Mouse (Mus musculus): ENCODE data around the gene Olfr26.
"Not testable (repeated sequence)": the region's sequence is repeated elsewhere in the genome, so short reads cannot be mapped to it uniquely, and the experiment has no call there.

The Olfr26 gene

DNA sequence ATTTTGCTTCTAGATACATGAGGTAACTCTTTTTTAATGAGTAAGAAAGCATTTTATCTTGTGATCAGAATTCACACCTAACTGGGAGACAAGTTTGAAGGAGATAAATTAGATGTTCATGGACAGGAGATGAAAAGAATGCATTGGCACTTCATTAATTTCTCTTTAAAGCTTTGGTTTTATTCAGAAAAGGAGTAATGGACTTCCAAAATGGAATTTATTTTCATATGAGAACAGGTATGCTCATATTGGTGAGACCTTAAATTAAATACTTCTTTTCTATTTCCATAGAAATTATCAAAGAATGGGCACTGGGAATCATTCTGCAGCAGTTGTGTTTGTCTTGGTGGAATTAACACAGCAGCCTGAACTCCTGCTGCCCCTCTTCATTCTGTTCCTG lies at the start of gene Olfr26:
TSS of gene Olfr26 (plus strand) at position 301 of the 400 bp plus-strand sequence.
- DNase-seq = no peak

DNA sequence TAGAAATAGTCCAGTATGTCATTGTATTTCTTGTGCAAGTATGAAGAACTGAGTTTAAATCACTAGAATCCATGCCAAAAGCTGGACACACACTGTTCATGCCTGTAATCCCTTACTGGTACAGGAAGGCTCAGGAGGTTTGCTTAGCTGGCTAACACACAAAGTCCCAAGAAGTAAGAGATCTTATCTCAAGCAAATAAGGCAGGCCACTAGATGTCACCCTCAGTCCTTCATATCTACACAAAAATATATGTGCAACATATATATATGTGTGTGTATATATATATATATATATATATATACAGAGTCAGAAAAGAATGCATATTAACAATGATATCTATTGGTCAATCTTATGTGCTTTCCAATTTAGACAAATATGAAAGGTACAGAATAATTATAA lies 49.2 kb upstream of the Olfr26 start:
- DNase-seq = no peak

DNA sequence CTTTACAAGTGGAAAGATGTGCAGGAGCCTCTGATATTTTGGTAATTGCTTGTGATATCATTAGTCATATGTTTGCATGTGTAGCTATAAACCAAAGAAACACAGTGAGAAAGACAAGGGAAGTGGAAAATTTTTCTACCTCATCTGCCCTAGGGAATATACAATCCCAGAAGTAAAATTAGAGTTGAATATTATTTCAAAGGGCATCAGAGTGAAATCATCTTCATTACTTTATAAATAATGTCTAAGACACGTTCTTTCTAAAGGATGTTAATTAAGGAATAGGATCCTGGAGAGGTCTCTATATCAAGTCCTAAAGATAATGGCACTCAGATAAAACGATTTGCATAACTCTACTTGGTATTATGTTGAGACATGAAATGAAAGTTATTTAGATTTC lies 40.5 kb upstream of the Olfr26 start, which contains the start of gene Olfr922:
TSS of gene Olfr922 (plus strand) at position 301 of the 400 bp plus-strand sequence.
- no peak for DNase-seq

DNA sequence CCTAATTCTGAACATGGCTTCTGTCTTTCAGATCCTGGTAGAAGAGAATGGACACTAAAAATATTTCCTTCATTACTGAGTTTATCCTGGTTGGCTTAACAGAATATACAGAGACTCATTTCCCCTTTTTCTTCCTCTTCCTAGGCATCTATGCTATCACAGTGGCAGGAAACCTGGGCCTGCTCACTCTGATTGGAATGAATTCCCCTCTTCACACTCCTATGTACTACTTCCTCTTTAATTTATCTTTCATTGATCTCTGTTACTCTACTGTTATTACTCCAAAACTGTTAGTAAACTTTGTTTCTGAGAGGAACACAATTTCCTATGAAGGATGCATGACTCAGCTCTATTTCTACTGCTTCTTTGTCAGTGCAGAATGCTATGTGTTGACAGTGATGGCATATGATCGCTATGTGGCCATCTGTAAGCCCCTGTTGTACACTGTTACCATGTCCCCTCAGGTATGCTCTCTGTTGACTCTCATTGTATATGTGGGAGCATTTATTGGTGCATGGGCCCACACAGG lies 39.3 kb upstream of the Olfr26 start:
- DNase-seq = no peak

DNA sequence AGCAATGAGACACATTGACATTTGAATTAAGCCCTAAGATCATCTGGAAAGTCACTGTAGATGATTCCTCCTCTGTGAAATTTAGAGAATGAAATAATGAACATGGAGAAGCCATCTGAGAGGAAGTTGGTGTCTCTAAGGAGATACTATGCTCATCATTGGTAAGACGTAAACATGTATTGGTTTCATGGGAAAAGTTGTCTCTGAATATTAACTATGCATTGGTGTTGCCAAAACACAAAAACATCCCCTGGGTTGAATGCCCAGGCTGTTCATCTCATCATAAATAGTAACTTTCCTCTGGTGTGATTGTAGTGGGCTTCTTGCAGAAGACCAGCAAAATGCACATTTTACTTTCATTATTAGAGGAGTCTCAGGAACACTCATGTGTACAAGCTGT lies 28.6 kb upstream of the Olfr26 start, which contains the start of gene Olfr923:
TSS of gene Olfr923 (plus strand) at position 301 of the 400 bp plus-strand sequence.
- no peak for DNase-seq

DNA sequence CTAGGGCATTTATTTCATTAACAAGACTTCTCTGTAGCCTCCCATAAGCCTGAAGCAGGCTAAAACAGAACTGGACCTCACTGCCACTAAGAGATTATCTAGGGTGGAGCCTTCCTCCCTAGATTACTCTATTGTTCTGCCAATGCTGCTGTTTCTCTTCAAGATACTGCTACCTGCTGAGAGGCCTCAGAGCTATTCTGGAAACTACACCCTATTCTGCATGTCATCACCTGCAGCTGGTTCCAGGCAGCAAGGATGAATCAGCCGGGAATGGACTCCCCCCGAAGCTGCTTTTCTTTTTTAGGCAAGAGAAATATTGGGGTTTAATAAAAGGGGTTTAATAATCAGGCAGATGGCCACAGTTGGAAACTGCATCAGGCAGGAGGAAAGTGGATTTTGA lies 21.8 kb upstream of the Olfr26 start:
- no peak for DNase-seq

DNA sequence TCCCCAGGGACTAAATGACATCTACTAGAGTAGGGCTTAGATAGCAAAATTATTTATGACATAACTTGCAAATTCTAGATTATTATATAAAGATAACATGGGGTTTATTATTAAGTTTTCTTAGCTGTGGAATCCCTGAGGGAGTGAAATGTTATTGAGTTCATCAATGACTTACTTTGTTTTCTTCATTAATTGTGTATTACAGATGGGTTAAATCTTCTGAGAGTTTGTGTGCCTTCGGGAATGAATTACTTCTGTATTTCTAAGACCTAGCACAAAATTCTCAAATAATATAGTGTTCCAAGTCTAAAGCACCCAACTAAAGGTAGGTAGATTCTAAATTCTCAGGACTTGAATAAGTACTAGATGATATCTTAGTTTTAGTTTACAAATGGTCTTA lies 10.7 kb upstream of the Olfr26 start, which contains the start of gene Olfr924:
TSS of gene Olfr924 (plus strand) at position 301 of the 400 bp plus-strand sequence.
- no peak for DNase-seq

DNA sequence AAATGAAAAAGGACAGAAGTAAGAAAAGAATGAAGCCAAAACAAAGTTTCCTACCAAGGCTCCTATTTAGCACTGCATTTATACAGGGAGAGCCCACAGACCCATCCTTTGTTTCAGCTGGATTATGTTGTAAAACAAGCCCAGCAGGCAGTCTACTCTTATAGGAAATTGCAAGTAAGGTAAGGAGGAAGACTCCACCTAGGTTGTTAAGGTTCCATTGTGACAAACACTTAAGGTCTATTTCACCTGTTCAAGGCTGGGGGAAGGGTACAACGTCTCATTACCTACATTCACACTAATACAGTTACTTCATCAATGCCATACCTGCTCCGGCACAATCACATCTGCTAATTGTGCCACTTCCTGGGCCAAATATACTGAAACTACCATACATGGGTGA lies 20.0 kb downstream of the Olfr26 start:
- not testable (repeated sequence) for DNase-seq

DNA sequence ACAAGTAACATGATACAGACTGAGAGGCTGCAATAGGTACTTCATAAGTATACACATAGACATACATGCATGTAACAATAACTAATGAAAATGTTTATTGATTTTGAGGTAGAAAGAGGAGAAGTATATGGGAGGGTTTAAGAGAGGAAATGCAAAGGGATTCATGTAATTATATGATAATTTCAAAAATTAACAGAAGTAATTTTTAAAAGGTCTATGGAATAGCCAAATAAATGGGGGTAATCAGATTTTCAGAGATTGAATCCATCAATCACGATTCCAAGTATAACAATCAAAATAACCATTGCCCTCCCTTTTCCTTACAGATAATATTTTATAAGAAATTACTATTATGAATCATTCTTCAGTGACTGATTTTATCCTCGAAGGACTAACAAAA lies 22.0 kb downstream of the Olfr26 start, which contains the start of gene Olfr926:
TSS of gene Olfr926 (plus strand) at position 301 of the 400 bp plus-strand sequence.
- DNase-seq = no peak

Measured in cerebellum, adult 9-10 months (tissue).